Mouse (Mus musculus): Measurements from ENCODE around the gene Zbed4. TPM values are rescaled to one million over a fixed set of nuclear protein-coding genes. Genes with fewer than 3 reads are reported as not detected.
"Not testable (repeated sequence)": the region's sequence is repeated elsewhere in the genome, so short reads cannot be mapped to it uniquely, and the experiment has no call there.

Gene Zbed4
- polyA plus RNA-seq (2015; fragmentation: Nextera tagmentation; extraction: Ambion mirVana) = 3.6 and 3.7 TPM in 2 replicates

DNA sequence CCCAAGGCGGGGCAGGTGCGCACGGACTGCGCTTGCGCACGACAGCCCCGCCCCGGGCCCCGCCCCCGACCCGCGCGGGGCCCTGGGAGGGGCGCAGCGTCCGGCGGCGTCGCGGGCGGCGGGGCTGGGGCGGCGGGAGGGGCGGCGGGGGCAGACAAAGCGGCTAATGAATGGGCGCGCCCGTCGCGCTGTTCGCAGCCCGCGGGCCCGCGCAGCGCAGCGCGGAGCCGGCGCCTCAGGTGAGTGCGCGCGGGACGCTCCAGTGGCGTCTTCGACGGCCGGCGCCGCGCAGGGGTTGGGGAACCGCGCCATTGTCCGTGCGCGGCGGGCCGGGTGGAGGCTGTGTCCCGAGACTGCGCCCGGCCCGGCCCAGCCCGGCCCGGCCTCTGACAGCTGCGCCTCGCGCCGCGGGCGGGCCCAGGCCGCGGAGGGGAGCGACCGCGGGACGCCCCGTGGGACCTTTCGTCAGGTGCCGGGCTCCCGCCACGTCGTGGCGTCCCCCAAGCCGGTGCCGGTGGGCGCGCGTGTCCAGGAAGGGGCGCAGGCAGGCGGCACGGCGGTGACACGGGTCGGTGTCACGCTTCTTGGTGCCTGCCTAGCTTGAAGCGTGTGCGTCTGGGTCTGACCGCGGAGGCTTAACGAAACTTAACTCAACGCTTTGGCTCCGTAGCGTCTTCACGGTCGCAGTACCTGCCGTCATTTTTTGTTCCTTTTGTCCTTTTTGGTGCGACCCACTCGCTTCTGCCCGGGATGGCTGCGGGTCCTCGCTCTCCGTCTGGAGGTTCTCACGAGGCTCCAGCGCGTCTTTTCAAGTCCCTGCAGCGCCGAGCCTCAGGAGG lies at the start of gene Zbed4:
Zbed4 (plus strand) TSS at position 97 of the 839 bp plus-strand sequence.
- Histone ChIP-seq H3K9ac (replicated peaks) (peak within 1 kb of the TSS; percentile 83), H3K4me3 (ENCODE audit: low read depth, low read length) (peak within 1 kb of the TSS; percentile 85), H3K27ac (ENCODE audit: low read depth) (peak within 1 kb of the TSS; percentile 92), H3K27me3 (ENCODE audit: insufficient read depth, low read length) (no peaks in the 10 kb centered on the region), H3K36me3 (replicated peaks; ENCODE audit: insufficient read depth, low read length) (peaks cover 6% of the 10 kb centered on the region; the same call in 1 of the 2 replicates), H3K4me2 (ENCODE audit: low read depth, low read length) (peak within 1 kb of the TSS; percentile 94), H3K4me1 (ENCODE audit: insufficient read depth) (peaks cover 24% of the 10 kb centered on the region), H3K9me3 (ENCODE audit: low read length) (no peaks in the 10 kb centered on the region)
- WGBS (ENCODE audit: insufficient replicate concordance) = under 1% methylated on average over 76 of the region's 119 CpGs
- peak; percentile 62 for ATAC-seq
- no peak for TF ChIP-seq EP300 (IDR thresholded peaks at IDR 0.05; ENCODE audit: low read depth)
- no peak for TF ChIP-seq CTCF (IDR thresholded peaks at IDR 0.05; ENCODE audit: low read depth)
- DNase-seq = peak; percentile 67

DNA sequence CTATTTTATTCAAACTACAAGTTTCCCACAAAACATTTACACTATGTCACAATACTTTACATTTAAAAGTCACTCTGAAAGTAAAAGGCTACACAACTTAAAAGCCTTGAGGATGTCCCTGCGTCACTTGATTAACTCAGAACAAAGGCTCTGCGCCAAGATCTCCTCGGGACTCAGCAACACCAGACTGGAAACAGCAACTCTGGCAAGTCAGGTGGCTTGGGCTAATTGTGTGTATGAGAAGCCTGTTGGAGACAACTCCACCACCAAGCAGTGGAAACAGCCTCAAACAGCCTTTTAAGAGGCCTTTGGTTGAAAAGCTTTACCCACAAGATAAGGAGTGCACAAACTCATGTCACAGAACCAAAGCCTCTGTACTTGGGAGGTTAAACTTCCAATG lies 49.0 kb upstream of the Zbed4 start:
- H3K9ac ChIP-seq (replicated peaks) = no peak overlapping the region
- no peak overlapping the region for H3K4me3 ChIP-seq (ENCODE audit: low read depth, low read length)
- no peaks in the 10 kb centered on the region for H3K27me3 ChIP-seq (ENCODE audit: insufficient read depth, low read length)
- no peak overlapping the region for H3K27ac ChIP-seq (ENCODE audit: low read depth)
- DNase-seq (no peak), ATAC-seq (no peak)
- H3K36me3 ChIP-seq (replicated peaks; ENCODE audit: insufficient read depth, low read length) = peaks cover 66% of the 10 kb centered on the region
- WGBS (ENCODE audit: insufficient replicate concordance) = 85% methylated on average over 3 of the region's 3 CpGs
- TF ChIP-seq EP300 (IDR thresholded peaks at IDR 0.05; ENCODE audit: low read depth) = no peak
- TF ChIP-seq CTCF (IDR thresholded peaks at IDR 0.05; ENCODE audit: low read depth) = no peak
- H3K4me2 ChIP-seq (ENCODE audit: low read depth, low read length) = no peak overlapping the region
- H3K4me1 ChIP-seq (ENCODE audit: insufficient read depth) = peaks cover 9% of the 10 kb centered on the region; the same call in 1 of the 2 replicates
- no peaks in the 10 kb centered on the region for H3K9me3 ChIP-seq (ENCODE audit: low read length)

DNA sequence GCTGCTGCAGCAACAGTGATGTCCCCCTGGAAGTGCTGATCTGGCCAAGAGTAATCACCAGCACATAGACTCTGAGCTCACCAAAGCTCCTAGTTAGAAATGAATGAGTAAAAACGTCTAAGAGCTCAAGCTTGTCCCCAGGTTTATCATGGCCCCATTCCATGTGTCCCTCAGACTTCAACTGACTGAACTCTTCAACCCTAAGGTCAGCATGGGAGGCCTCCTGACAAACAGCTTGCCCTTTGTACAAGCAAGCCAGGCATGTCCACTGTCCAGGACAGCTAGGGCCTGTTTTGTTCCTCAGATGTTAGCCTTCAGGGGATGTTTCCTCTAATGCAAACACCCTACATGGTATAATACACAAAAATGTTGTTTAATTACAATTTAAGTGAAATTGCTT lies 47.2 kb upstream of the Zbed4 start:
- H3K27ac ChIP-seq (ENCODE audit: low read depth) = peak overlapping the region; percentile 22; the same call in 1 of the 2 replicates
- no peak for TF ChIP-seq CTCF (IDR thresholded peaks at IDR 0.05; ENCODE audit: low read depth)
- no peak for TF ChIP-seq EP300 (IDR thresholded peaks at IDR 0.05; ENCODE audit: low read depth)
- no peaks in the 10 kb centered on the region for H3K9me3 ChIP-seq (ENCODE audit: low read length)
- DNase-seq = no peak
- peak; percentile 74; the same call in 1 of the 2 replicates for ATAC-seq
- no peak overlapping the region for H3K4me2 ChIP-seq (ENCODE audit: low read depth, low read length)
- H3K27me3 ChIP-seq (ENCODE audit: insufficient read depth, low read length) = no peaks in the 10 kb centered on the region
- H3K4me1 ChIP-seq (ENCODE audit: insufficient read depth) = peaks cover 9% of the 10 kb centered on the region; the same call in 1 of the 2 replicates
- no peak overlapping the region for H3K9ac ChIP-seq (replicated peaks)
- H3K36me3 ChIP-seq (replicated peaks; ENCODE audit: insufficient read depth, low read length) = peaks cover 81% of the 10 kb centered on the region
- WGBS (ENCODE audit: insufficient replicate concordance) = 62% methylated on average over 1 of the region's 1 CpGs
- no peak overlapping the region for H3K4me3 ChIP-seq (ENCODE audit: low read depth, low read length)

DNA sequence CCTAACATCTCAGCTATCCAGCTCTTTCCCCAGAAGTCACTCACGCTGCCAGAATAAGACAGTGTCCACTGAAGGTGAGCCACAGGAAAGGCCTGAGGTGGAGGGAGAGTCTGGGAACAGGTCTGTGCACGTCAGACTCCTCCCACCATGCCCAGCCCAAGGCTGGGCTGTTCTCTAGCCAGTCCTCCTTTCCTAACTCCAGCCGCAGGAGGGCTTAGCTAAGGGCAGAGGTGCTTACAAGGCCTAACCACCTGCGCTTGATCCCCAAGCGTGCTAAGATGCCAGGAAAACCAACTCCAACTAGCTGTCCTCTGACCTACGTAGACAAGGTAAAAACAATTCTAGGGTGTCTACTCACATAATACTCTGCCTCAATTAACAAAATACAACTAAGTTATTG lies 45.1 kb upstream of the Zbed4 start:
- 92% methylated on average over 6 of the region's 6 CpGs for WGBS (ENCODE audit: insufficient replicate concordance)

DNA sequence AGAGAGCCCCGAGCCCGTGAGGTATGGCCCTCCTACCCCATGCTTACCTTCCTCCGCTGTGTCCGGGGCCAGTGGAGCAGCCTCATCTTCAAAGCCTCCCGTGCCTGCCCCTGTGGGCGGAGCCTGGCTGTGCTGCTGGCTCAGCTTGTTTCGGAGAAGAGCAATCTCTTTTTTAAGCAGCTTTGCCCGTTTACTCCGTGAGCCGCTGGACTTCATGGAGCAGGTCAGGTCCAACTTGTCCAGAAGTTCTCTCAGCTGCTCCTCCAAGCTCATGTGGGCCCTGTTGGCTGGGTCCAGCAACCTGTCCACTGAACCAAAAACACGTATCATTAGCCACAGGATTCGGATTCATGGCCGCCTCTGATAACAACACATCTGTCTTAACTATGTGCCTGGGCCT lies 44.5 kb upstream of the Zbed4 start:
- H3K4me3 ChIP-seq (ENCODE audit: low read depth, low read length); DNase-seq; H3K9me3 ChIP-seq (ENCODE audit: low read length); H3K27me3 ChIP-seq (ENCODE audit: insufficient read depth, low read length); H3K4me1 ChIP-seq (ENCODE audit: insufficient read depth); H3K27ac ChIP-seq (ENCODE audit: low read depth); ATAC-seq; H3K9ac ChIP-seq (replicated peaks); H3K4me2 ChIP-seq (ENCODE audit: low read depth, low read length): not testable (repeated sequence)
- H3K36me3 ChIP-seq (replicated peaks; ENCODE audit: insufficient read depth, low read length) = peaks cover 78% of the 10 kb centered on the region
- WGBS (ENCODE audit: insufficient replicate concordance) = 80% methylated on average over 13 of the region's 13 CpGs

More for the DNA sequence above, 45.1 kb upstream of the Zbed4 start:
- no peak for DNase-seq
- H3K4me2 ChIP-seq (ENCODE audit: low read depth, low read length) = no peak overlapping the region
- H3K4me3 ChIP-seq (ENCODE audit: low read depth, low read length) = no peak overlapping the region
- no peak for ATAC-seq
- 0 out of 2 replicates have a peak, but pooled peaks cover 6% of the 10 kb centered on the region for H3K4me1 ChIP-seq (ENCODE audit: insufficient read depth)
- H3K27me3 ChIP-seq (ENCODE audit: insufficient read depth, low read length) = no peaks in the 10 kb centered on the region
- TF ChIP-seq EP300 (IDR thresholded peaks at IDR 0.05; ENCODE audit: low read depth) = no peak
- TF ChIP-seq CTCF (IDR thresholded peaks at IDR 0.05; ENCODE audit: low read depth) = no peak
- peaks cover 77% of the 10 kb centered on the region for H3K36me3 ChIP-seq (replicated peaks; ENCODE audit: insufficient read depth, low read length)
- no peak overlapping the region for H3K9ac ChIP-seq (replicated peaks)
- H3K27ac ChIP-seq (ENCODE audit: low read depth) = no peak overlapping the region
- no peaks in the 10 kb centered on the region for H3K9me3 ChIP-seq (ENCODE audit: low read length)

DNA sequence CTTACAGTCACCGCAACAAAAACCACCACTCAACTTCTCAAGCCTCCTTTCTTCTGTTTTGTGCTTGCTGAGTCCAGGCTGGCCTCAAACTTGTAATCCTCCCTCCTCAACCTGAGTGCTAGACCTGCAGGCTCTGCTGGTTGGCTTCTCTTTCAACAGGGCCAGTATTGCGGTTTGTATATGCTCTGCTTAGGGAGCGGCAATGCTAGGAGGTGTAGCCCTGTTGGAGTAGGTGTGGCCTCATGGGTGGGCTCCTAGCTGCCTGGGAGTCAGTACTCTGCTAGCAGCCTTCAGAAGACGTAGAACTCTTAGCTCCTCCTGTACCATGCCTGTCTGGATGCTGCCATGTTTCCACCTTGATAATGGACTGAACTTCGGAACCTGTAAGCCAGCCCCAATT lies 43.3 kb upstream of the Zbed4 start:
- 90% methylated on average over 5 of the region's 5 CpGs for WGBS (ENCODE audit: insufficient replicate concordance)
- ATAC-seq (no peak), DNase-seq (no peak)
- no peaks in the 10 kb centered on the region for H3K27me3 ChIP-seq (ENCODE audit: insufficient read depth, low read length)
- 0 out of 2 replicates have a peak, but pooled peaks cover 6% of the 10 kb centered on the region for H3K4me1 ChIP-seq (ENCODE audit: insufficient read depth)
- no peak overlapping the region for H3K4me2 ChIP-seq (ENCODE audit: low read depth, low read length)
- no peak overlapping the region for H3K9ac ChIP-seq (replicated peaks)
- no peak overlapping the region for H3K4me3 ChIP-seq (ENCODE audit: low read depth, low read length)
- TF ChIP-seq CTCF (IDR thresholded peaks at IDR 0.05; ENCODE audit: low read depth) = no peak
- no peak for TF ChIP-seq EP300 (IDR thresholded peaks at IDR 0.05; ENCODE audit: low read depth)
- H3K9me3 ChIP-seq (ENCODE audit: low read length) = no peaks in the 10 kb centered on the region
- H3K27ac ChIP-seq (ENCODE audit: low read depth) = no peak overlapping the region
- H3K36me3 ChIP-seq (replicated peaks; ENCODE audit: insufficient read depth, low read length) = peaks cover 84% of the 10 kb centered on the region
